Mouse (Mus musculus): ENCODE measurements around the gene Ybx2.
"Not testable (repeated sequence)": the region's sequence is repeated elsewhere in the genome, so short reads cannot be mapped to it uniquely, and the experiment has no call there.

The Ybx2 gene

DNA sequence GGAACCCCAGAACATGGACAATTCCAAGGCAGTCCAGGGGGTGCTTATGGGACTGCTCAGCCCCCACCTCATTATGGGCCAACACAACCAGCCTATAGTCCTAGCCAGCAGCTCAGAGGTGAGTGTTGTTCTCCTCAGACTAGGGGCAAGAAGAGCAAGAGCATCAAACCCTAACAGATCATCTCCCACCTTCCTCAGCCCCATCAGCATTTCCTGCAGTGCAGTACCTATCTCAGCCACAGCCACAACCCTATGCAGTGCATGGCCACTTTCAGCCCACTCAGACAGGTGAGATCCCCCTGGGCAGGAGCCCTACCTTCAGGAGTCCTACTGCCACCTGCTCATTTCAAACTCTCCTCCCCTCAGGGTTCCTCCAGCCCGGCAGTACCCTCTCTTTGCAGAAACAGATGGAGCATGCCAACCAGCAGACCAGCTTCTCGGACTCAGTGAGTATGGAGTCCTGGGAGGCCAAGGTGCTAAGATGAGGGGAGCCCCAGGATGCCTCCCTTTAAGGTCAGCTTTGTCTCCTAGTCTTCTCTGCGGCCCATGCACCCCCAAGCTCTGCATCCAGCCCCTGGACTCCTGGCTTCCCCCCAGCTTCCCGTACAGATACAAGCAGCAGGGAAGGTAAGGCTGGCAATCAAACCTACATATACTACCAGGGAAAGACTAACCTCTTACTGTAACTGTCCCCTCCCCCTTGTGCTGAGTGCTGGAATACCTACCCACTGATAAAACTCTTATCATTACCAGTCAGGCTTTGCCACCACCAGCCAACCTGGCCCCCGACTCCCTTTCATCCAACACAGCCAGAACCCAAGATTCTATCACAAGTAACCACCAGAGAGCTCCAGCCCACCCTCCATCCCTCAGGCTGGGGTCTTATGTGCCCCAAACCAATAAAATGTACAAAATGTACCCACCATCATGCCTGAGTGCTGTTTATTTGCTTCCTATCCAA, 19.6 kb upstream of the Ybx2 start:
- peak; percentile 46 for DNase-seq

DNA sequence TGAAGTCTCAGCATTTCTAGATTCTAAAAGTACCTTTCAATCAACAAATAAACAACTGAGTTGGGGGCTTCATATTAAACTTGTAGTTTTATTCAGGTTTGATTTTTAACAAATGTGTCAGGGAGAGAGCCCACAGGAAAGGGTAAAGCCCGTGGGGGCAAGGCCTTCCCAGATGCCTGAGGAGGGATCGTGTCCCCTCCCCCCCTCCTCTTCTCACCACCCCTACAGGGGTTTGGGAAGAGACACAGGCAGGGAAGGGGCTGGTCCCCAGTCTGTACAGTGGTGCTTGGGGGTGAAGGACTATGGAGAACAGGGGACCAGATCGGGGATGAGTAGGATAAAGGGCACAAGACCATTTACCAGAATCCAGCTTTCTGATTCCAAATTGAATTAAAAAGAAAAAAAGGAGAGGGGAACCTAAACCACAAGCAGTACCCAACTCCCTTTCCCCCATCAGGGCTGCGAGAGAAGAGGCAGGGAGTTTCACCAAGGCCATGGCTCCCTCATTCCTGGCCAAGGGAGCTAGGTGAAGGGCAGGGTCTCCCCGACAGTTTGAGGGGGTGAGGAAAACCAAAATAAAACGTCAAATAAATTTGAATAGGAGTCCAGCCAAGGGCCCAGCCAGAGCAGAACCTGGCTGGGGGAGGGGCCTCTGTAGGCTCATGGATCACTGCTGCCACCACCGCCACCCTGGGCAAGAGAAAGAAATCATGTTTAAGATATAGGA, 18.8 kb upstream of the Ybx2 start:
- peak; percentile 38 for DNase-seq

DNA sequence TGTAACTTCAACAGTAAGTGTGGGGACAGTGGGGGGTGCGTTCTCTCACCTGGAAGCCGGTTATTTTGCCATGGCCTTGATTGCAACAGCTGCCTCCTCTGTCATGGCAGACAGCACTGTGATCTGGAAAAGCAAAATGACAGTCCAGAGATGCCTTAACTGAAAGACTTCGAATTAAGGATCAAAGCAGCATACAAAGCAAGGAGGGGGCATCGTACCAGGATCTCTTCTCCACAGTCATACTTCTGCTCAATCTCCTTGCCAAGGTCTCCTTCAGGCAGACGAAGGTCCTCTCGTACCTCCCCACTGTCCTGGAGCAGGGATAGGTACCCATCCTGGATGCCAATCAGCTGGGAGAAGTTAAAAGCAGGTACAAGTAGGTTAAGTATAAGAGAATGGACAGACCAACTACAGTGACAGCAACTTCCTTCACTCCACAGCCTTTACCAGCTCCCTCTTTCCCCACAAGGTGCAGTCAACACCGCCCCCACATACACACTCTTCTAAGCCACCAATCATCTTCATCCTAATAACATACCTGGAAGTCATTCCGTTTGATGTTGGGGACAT, 18.1 kb upstream of the Ybx2 start:
- DNase-seq = peak; percentile 46

DNA sequence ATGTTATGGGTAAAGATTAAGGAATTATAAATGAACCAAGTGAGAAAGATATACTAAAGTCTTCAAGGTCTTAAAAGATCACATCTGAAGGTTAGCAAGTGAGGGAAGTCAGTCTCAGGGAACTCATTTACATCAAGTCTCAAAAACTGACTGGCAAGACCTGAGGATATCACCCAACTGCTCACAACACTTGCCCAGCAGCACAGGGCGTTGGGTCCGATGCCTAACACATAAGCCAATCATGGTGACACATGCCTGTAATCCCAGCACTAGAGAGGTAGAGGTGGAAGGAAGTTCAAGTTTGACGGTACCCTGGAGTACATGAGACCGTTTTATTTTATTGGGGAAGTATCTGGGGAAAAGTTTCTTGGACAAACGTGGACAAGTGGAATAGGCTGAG, 17.5 kb upstream of the Ybx2 start:
- DNase-seq = no peak

DNA sequence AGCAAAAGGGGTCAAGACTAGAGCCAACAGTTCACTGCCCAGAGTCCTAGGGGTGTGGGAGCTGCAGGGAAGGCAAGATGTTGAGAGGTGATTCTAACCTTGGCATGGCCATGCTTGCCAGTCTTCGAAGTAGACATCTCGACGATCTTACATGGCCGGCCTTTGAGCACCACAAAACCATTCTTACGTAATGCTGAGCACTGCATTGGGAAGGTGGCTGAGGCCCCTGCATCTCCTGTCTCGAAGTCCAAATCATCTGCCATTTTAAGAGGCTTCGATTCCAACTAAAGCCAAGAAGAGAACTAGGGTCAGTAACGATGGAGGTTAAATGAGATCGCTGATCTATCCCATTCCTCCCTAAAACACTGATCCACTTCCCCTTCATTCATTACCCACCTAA, 16.5 kb upstream of the Ybx2 start:
- DNase-seq = peak; percentile 40

DNA sequence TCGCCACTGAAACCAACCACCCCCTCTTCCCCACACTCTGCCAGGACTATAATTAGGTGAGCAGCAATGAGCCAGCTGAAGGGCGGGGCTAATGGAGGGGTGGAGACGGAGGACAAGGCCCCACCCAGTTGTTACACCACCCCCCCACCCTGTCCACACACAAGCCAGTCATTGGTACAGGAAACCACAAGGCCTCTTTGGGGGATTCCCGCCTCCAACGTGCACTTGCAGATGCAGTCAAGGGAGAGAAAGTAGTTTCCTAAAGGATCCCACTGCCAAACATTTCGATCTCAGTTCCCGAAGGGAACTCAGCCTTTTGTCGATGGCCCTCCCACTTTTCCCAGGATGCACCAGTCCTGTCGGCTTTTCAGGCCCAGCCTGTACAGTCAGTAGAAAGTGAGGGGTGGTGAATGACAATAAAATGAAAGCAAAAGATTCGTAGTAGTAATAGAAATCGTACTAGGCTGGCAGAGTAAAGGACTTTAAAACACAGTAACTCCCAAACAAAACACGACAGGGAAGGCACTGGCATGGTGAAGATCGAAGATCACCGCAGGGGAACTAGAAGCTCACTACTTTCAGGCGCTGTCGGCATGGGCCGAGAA, 15.8 kb upstream of the Ybx2 start:
- DNase-seq = peak; percentile 75

DNA sequence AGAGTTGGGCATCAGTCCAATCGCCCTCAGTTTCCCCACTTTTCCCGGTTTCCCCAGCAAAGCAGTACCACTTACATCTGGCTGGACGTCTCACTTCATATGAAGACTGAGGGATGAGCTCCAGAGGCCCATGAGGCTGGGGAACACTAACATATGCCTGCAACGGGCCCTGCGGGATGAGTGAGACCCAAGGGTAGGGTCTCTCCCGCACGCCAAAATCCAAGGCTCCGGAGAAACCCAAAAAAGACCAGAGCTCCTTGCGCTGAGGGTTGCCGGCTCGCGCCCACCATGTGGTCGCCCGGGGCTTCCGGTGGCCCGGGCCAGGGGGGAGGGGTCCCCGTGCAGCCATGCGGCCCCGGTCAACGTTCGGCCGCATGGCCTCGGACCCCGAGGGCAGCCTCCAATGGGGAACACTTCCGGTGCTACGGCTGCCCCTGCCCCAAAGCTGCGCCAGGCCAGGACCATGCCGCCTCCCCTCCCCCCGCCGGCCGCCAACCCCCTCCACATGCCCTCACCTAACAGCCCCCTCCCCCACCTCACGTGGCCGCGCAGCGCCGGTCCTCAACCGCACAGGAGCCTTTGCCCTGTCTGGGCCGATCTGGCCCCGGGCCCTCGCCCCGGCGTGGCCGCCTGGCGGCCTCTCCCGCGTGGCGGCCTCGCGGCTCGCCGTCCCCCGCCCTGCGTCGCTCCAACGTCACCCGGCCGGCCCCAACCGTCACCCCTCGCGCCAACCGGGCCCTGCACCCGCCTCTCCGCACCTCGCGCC, 15.1 kb upstream of the Ybx2 start:
- DNase-seq = peak; percentile 80

DNA sequence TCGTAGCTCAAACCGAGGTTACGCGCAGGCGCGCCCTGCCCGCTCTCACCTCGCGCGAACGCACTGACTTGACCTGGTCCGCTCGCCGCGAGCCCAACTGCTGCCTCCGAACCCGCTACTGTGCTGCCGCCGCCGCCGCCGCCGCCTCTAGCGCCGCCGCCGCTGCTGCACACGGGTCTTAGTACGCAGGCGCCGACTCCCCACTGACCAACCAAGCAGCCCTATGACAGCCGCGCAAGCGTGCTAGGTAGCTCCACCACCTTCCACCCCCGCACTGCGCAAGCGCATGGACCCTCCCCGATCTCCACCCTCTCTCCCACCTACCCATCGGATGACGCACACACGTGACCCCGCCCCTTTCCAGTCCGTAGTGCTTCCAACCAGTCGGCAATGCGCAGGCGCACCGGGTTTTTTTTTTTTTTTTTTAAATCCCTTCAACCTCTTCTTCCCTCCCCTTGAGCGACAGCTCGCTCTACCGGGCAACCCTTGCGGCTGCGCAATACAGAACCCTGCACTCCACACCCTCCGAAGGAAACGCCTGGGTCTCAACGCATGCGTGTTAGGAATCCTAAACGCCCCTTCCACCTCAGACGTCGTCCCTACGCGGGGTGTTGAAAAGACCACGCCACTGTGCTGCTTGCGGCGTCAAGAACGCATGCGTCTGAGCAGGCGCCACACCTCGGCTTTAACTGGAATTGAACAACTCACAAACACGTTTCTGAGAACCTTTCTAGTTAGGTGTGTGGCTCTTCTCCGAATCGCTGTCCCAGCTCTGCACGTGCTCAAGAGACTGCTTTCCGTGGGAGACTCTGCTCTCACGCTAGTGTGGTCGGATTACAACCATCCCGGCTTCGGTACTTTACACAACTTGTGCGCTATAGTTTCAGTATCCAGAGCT, 14.2 kb upstream of the Ybx2 start, which contains the start of gene Eif5a:
Gene Eif5a (minus strand): TSS at position 845 of the 898 bp plus-strand sequence.
- DNase-seq = peak; percentile 100

DNA sequence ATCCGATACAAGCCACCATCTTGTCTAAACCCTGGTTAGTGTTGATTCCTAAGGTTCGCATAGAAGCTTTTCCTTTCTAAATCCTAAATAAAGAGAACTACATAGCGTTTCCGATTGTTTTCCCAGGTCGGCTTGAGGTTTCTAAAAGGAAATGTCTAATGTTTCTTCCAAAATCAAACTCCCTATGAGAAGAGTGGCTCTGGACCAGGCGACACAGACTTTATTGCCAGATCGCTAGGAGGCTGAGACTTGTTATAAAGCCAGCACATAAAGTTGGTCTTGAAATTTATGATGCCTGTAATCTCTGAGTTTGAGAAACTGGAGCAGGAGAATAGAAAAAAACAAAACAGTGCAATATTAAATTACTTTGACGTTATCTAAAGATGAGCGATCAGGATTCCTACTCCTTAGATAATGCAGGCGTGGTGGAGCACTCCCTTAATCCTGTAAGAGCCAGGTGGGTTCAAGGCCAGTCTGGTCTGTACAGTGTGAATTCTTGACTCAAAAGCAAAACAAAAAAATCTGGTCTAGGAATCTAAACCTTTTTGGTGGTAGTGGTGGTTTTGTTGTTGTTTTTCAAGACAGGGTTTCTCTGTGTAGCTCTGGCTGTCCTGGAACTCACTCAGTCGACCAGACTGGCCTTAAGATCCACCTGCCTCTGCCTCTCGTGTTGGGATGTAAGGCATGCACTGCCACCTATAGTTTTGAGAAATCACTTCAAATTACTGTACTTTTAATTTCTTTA, 13.4 kb upstream of the Ybx2 start:
- DNase-seq = no peak

DNA sequence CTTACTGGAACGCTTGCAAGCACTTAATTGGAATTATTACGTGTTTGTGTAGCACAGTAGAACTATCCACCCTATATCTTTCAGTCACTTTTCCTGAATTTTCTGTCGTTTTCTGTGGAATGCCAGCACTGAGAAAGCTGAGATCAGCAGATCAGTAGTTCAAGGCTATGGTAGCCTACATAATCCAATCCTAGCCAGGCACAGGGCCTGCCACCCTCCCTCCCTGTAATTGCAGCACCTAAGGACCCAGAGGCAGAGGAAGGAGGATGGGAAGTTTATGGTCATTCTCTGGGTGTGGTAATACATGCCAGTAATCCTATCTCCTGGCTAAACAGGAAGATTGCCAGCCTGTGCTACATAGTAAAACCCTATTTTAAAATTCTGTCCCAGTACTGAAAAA, 12.8 kb upstream of the Ybx2 start:
- DNase-seq = peak; percentile 40

DNA sequence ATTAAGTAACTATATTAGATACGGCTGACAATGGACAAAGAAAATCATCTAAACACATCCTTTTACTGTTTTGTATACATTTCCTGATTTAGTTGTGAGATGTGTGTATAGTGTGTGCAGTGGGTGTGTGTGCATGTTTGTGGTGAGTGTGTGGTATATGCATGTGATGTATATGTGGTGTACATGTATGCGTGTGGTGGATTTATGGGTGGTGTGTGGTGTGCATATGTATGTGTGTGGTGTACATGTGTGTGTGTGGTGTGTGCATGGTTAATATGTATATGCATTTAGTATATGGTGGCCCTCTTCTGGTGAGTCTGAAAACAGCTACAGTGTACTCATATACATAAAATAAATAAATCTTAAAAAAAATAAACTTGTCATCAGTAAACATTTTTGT, 8.1 kb upstream of the Ybx2 start:
- DNase-seq = peak; percentile 2

DNA sequence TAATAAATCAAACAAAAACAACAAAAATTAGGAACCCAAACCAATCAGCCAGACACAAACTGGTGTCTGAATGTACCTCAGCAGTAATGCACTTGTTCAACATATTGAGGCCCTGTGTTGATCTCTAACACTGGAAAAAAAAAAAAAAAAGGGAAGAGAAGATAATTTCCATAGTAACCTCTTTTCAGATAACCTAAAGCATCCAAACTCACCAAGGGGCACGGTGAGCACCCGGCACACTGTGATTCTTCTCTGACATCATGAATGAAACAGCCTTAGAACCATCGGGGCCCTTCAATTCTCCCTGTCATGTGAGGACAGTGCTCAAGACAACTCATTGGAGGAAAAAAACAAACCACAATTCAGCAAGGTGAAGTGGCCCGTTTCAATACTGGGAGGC, 5.9 kb upstream of the Ybx2 start:
- DNase-seq = no peak

DNA sequence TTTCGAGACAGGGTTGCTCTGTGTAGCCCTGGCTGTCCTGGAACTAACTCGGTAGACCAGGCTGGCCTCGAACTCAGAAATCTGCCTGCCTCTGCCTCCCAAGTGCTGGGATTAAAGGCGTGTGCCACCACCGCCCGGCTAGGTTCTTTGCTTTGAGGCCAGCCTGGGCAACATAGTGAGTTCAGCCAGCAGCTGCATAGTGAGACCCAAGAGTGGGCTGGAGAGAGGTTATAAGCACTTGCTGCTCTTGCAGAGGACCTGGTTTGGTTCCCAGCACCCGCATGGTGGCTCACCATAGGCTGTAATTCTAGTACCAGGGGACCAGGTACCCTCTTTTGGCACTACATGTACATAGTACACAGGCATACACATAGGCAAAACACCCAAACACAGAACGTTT, 5.4 kb upstream of the Ybx2 start:
- DNase-seq = not testable (repeated sequence)

DNA sequence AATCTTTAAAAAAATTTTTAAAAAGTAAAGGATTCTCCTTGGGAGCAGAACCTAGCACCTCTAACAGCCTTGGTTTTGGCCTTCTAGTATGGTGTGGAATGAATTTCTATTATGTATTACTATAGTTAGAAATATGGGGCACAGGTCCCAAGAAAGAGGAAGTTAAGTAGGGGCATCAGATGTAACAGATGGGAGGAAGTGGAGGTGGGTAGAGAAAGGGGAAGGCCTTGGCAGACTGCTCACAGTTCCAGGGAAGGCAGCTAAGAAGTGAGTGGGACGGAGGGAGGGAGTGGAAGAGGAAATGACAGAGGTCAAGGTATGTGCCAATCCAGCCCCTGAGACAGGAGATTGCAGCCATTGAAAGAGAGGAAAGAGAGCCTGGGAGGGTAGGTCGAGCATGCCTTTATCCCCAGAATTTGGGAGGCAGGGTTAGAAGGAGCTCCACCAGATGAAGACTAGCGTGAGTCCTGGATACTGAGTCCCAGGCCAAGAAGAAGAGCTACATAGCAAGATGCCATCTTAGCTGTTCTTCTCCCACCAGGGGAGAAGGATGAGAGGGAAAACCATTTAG, 4.5 kb upstream of the Ybx2 start:
- DNase-seq = no peak

DNA sequence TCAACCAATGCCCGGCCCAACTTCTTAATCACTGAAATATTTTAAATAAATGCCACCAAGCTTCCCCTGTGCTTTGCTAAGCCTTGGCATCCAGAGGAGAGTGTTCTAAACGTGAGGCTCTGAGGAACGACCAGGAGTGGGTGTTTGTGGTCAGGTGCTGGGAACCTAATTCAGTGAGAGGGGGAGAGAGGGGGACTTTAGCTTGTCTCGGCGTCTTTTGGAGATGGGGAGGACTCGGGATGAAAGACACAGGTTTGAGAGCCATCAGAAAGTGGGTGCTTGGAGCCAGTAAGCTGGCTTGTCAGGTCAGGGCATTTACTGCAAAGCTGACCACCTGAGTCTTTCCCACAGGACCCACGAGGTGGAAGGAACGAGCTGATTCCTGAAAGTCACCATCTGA, 3.8 kb upstream of the Ybx2 start:
- DNase-seq = no peak

DNA sequence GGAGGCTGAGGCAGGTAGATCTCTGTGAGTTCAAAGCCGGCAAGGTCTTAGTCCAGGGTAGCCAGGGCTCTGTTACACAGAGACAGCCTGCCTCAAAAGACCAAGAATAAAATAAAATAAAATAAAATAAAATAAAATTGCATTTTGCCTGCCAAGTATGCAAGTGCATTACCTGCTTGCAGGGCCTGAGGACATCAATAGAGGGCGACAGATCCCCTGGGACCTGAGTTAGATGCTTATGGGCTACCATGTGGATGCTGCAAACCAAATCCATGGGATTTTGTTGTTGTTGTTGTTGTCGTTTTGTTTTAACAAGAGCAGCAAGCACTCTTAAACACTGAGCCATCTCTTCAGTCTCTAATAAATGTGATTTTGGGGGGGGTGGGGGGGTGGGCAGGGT, 3.3 kb upstream of the Ybx2 start:
- no peak for DNase-seq

DNA sequence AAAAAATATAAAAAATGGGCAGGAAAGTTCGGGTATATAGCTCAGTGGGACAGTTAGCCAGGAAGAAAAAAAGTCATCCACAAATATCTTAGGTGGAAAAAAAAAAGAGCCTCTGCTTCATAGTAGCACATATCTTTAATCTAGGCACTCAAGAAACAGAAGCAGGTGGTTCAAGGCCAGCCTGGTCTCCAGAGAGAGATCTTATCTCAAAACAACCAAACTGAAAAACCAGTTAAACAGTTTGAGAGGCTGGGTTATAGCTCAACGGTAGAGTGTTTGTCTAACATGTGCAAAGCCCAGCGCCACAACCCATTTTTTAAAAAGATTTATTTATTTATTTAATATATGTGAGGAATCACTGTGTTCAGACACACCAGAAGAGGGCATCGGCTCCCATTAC, 2.5 kb upstream of the Ybx2 start:
- no peak for DNase-seq

DNA sequence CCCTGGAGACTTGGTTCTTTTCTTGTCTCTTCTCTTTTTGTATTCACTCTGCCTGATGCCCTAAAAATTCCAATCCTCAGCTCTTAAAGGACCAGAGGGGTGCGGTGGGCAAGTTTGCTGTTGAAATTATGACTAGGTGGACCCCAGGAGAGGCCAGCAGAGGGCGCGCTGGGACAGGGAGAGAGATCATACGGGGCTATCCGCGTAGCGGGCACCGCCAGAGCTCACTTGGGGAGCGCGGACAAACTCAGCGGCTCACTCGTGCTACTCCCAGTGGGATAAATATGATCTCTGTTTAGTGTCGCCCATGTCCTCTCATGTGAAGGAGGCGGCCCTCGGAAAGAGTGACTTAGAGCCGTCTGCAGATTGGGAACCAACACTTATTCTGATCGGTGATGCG, 1.4 kb upstream of the Ybx2 start:
- DNase-seq = peak; percentile 82

DNA sequence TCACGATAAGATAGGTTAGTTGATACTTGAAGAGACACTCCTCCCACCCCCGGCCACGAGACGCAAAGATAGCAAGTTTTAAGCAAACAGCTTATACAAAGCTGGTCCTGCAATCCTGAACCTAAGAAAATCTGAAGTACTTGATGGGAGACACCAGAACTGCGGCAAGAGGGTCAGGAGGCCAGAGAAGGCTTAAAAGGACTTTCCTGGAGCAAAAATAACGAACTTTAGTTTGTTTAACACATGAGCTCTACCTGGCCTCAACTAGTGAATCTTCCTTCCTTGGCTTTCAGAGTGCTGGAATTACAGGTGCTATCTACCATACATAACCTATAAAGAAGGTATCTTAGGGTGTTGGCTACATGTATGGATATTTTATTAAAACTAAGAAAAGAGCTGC, 915 bp upstream of the Ybx2 start:
- no peak for DNase-seq

DNA sequence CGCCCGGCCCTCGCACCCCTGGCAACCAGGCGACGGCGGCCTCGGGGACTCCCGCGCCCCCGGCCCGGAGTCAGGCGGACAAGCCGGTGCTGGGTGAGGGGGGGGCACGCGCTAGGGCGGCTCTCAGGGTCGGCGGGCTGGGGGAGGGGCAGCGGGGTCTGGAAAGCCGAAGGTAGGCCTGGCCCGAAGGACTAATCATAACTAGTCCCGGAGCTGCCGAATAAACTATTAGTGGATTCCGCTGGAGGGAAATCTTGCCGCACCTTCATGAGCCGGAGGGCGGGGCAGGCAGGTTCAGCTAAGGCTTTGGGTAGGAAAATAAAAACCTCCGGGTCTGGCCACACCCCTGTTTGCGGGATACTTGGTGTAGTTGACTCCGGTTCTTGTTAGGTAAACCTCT, 560 bp downstream of the Ybx2 start:
- DNase-seq = peak; percentile 46
